Mouse (Mus musculus) cerebellum, adult 2 months (tissue): ENCODE results near the gene Prr15l.

Experiments
- CTCF ChIP-seq: fragments of 200-500 bp; IDR thresholded peaks from 2 replicates; pipeline ENCODE4 v1.5.1; 2011; ENCODE audit warnings: low read depth, mild to moderate bottlenecking, control low read depth, low read length, moderate library complexity, borderline replicate concordance; ENCODE audit not compliant: insufficient read depth
- POLR2A ChIP-seq: fragments of 200-500 bp; IDR thresholded peaks from 2 replicates; pipeline ENCODE4 v1.6.1; 2011; ENCODE audit warnings: low read length, control low read depth, borderline replicate concordance; ENCODE audit not compliant: insufficient read depth

DNA sequence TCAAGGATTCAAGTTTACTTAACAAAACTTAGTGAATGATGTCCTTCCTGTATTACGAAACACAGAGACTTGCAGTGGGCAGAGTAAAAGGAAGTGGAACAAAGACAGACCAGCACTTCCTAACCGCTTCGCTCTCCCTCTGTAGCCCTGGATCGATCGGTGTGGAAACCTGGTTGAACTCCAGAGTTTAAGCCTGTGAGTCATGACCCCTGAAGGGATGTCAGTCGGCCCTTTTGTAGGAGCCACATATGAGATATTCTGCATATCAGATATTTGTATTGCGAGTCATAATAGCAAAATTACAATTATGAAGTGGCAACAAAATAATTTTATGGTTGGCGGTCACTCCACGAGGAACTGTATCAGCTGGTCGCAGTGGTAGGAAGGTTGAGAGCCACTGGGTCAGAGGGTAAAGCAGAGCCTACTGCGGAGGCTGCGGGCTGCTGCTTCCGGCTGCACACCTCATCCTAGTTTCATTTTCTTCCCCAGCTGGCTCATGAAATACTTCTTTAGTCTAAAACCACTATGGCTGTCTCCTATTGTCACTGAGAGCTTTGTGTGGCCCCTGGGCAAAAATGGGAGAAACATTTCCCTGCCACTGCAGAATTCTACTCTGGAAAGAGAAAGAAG, 39.1 kb downstream of the Prr15l start:
- no peak for TF ChIP-seq CTCF
- TF ChIP-seq POLR2A: no peak
